Mouse (Mus musculus) hindbrain, embryonic 11.5 days (tissue): ENCODE measurements at regions not wholly inside any gene's neighbourhood (a gene's known extent, or its start where the extent isn't known, plus 50 kb on each side); places are given as distances from the start of the nearest gene placed in this dataset.
A peak's percentile ranks its signal among the peaks of the same experiment; 100 is the strongest.

Experiments
- ATAC-seq: fragments of 200-750 bp; cut with Nextera tagmentation; 2 replicates; pipeline ENCODE4 v1.8.0; 2017; ENCODE audit warnings: mild to moderate bottlenecking, moderate TSS enrichment, moderate library complexity; ENCODE audit not compliant: low FRiP score
- DNase-seq: peaks from one replicate; pipeline ENCODE4 v3.0.0-alpha.2; 2015; ENCODE audit warnings: low spot score
- H3K27ac ChIP-seq: fragments of 300-500 bp; sonication (generic); 2 replicates; pipeline ENCODE4 v1.5.1; 2014; ENCODE audit warnings: mild to moderate bottlenecking, low read depth, low read length
- H3K27me3 ChIP-seq: fragments of 300-500 bp; sonication (generic); 2 replicates; pipeline ENCODE4 v1.6.1; 2014; ENCODE audit warnings: mild to moderate bottlenecking, low read length, moderate library complexity, mixed read lengths; ENCODE audit not compliant: control insufficient read depth, insufficient read depth
- H3K36me3 ChIP-seq: fragments of 300-500 bp; sonication (generic); 2 replicates; pipeline ENCODE4 v1.6.1; 2014; ENCODE audit warnings: mild to moderate bottlenecking, low read length, moderate library complexity, mixed read lengths; ENCODE audit not compliant: control insufficient read depth, insufficient read depth
- H3K4me1 ChIP-seq: fragments of 300-500 bp; sonication (generic); replicated peaks from 2 replicates; pipeline ENCODE4 v1.6.1; 2014; ENCODE audit warnings: low read length, mixed read lengths; ENCODE audit not compliant: control insufficient read depth, insufficient read depth
- H3K4me2 ChIP-seq: fragments of 300-500 bp; sonication (generic); replicated peaks from 2 replicates; pipeline ENCODE4 v1.6.1; 2014; ENCODE audit warnings: mild to moderate bottlenecking, low read depth, low read length
- H3K4me3 ChIP-seq: fragments of 300-500 bp; sonication (generic); 2 replicates; pipeline ENCODE4 v1.5.1; 2014; ENCODE audit warnings: low read depth, low read length
- H3K9ac ChIP-seq: fragments of 300-500 bp; sonication (generic); 2 replicates; pipeline ENCODE4 v1.6.1; 2014; ENCODE audit warnings: low read depth, low read length
- H3K9me3 ChIP-seq: fragments of 300-500 bp; sonication (generic); 2 replicates; pipeline ENCODE4 v1.6.1; 2016; ENCODE audit warnings: low read length; ENCODE audit not compliant: control insufficient read depth
- WGBS: fragments of 180-500 bp; shearing (Covaris S2); extraction: QIAGEN DNeasy Blood & Tissue Kit; methylation state at CpG from one replicate; pipeline ENCODE4 v1.1.7; 2014; 5-methylcytosine and 5-hydroxymethylcytosine counted together

- H3K27ac ChIP-seq, result no peak overlapping the region
- H3K4me2 ChIP-seq, result no peak overlapping the region
- DNase-seq (no peak), ATAC-seq (no peak)
- 16% methylated on average over 3 of the region's 3 CpGs for WGBS
- H3K4me1 ChIP-seq, result no peaks in the 10 kb centered on the region
- no peaks in the 10 kb centered on the region for H3K27me3 ChIP-seq
- H3K9me3 ChIP-seq, result no peaks in the 10 kb centered on the region
- no peaks in the 10 kb centered on the region for H3K36me3 ChIP-seq
- no peak overlapping the region for H3K4me3 ChIP-seq
- H3K9ac ChIP-seq, result no peak overlapping the region
Observed at GRCm38 (mm10) chr10:97093886-97094285, 385.5 kb upstream of the Dcn start.

- 81% methylated on average over 3 of the region's 3 CpGs for WGBS
- no peak for ATAC-seq
Observed at GRCm38 (mm10) chr10:97114501-97114900, 364.9 kb upstream of the Dcn start.

GRCm38 (mm10) chr10:97122693-97123092 is 356.7 kb upstream of the Dcn start:
- no peak overlapping the region for H3K27ac ChIP-seq
- no peak for DNase-seq
- no peak overlapping the region for H3K9ac ChIP-seq
- H3K4me3 ChIP-seq, result no peak overlapping the region
- whole genome bisulfite sequencing, result 79% methylated on average over 1 of the region's 1 CpGs
- no peaks in the 10 kb centered on the region for H3K36me3 ChIP-seq
- H3K9me3 ChIP-seq, result no peaks in the 10 kb centered on the region
- H3K4me1 ChIP-seq, result no peaks in the 10 kb centered on the region
- no peak overlapping the region for H3K4me2 ChIP-seq
- no peaks in the 10 kb centered on the region for H3K27me3 ChIP-seq
- no peak for ATAC-seq

More at GRCm38 (mm10) chr10:97114501-97114900, 364.9 kb upstream of the Dcn start:
- Histone ChIP-seq H3K4me2 (no peak overlapping the region), H3K27ac (no peak overlapping the region), H3K36me3 (no peaks in the 10 kb centered on the region), H3K9ac (no peak overlapping the region), H3K4me1 (no peaks in the 10 kb centered on the region), H3K4me3 (no peak overlapping the region), H3K9me3 (no peaks in the 10 kb centered on the region), H3K27me3 (no peaks in the 10 kb centered on the region)
- no peak for DNase-seq

- Histone ChIP-seq H3K4me3 (no peak overlapping the region), H3K4me2 (no peak overlapping the region), H3K36me3 (no peaks in the 10 kb centered on the region), H3K9me3 (no peaks in the 10 kb centered on the region), H3K27ac (no peak overlapping the region), H3K9ac (no peak overlapping the region), H3K27me3 (no peaks in the 10 kb centered on the region), H3K4me1 (no peaks in the 10 kb centered on the region)
- DNase-seq, result no peak
- no peak for ATAC-seq
- 74% methylated on average over 2 of the region's 2 CpGs for WGBS
Observed at GRCm38 (mm10) chr10:97141561-97141960, 337.8 kb upstream of the Dcn start.

GRCm38 (mm10) chr10:97158561-97159395 is 320.6 kb upstream of the Dcn start:
- no peaks in the 10 kb centered on the region for H3K4me1 ChIP-seq
- no peaks in the 10 kb centered on the region for H3K36me3 ChIP-seq
- no peak overlapping the region for H3K9ac ChIP-seq
- H3K4me2 ChIP-seq, result no peak overlapping the region
- H3K27ac ChIP-seq, result no peak overlapping the region
- DNase-seq (no peak), ATAC-seq (0 out of 2 replicates have a peak, but pooled peaks have one; percentile 18)
- WGBS, result 55% methylated on average over 10 of the region's 11 CpGs
- H3K4me3 ChIP-seq, result no peak overlapping the region
- no peaks in the 10 kb centered on the region for H3K27me3 ChIP-seq
- H3K9me3 ChIP-seq, result no peaks in the 10 kb centered on the region

- H3K36me3 ChIP-seq, result no peaks in the 10 kb centered on the region
- no peak overlapping the region for H3K4me3 ChIP-seq
- DNase-seq (peak; percentile 17), ATAC-seq (peak; percentile 66)
- H3K27me3 ChIP-seq, result no peaks in the 10 kb centered on the region
- no peak overlapping the region for H3K4me2 ChIP-seq
- no peak overlapping the region for H3K27ac ChIP-seq
- no peak overlapping the region for H3K9ac ChIP-seq
- WGBS, result 74% methylated on average over 1 of the region's 1 CpGs
- no peaks in the 10 kb centered on the region for H3K4me1 ChIP-seq
- no peaks in the 10 kb centered on the region for H3K9me3 ChIP-seq
Observed at GRCm38 (mm10) chr10:97159396-97159760, 320.0 kb upstream of the Dcn start.

- Histone ChIP-seq H3K9ac (no peak overlapping the region), H3K27ac (no peak overlapping the region), H3K27me3 (no peaks in the 10 kb centered on the region), H3K4me1 (no peaks in the 10 kb centered on the region), H3K36me3 (no peaks in the 10 kb centered on the region), H3K9me3 (no peaks in the 10 kb centered on the region), H3K4me2 (no peak overlapping the region), H3K4me3 (no peak overlapping the region)
- ATAC-seq (peak; percentile 44; the same call in 1 of the 2 replicates), DNase-seq (peak; percentile 72)
- 55% methylated on average over 10 of the region's 10 CpGs for WGBS
Observed at GRCm38 (mm10) chr10:97159831-97160575, 319.4 kb upstream of the Dcn start.

GRCm38 (mm10) chr10:97160892-97161291 is 318.5 kb upstream of the Dcn start:
- 59% methylated on average over 2 of the region's 2 CpGs for whole genome bisulfite sequencing
- Histone ChIP-seq H3K36me3 (no peaks in the 10 kb centered on the region), H3K9me3 (no peaks in the 10 kb centered on the region), H3K27ac (no peak overlapping the region), H3K4me1 (no peaks in the 10 kb centered on the region), H3K4me2 (no peak overlapping the region), H3K4me3 (no peak overlapping the region), H3K9ac (no peak overlapping the region), H3K27me3 (no peaks in the 10 kb centered on the region)
- no peak for ATAC-seq
- no peak for DNase-seq

- H3K4me1 ChIP-seq, result no peaks in the 10 kb centered on the region
- no peaks in the 10 kb centered on the region for H3K27me3 ChIP-seq
- H3K9ac ChIP-seq, result no peak overlapping the region
- peak; percentile 27 for DNase-seq
- H3K27ac ChIP-seq, result no peak overlapping the region
- H3K36me3 ChIP-seq, result no peaks in the 10 kb centered on the region
- H3K4me3 ChIP-seq, result no peak overlapping the region
- H3K4me2 ChIP-seq, result no peak overlapping the region
- no peaks in the 10 kb centered on the region for H3K9me3 ChIP-seq
- no peak for ATAC-seq
- 33% methylated on average over 3 of the region's 3 CpGs for WGBS
Observed at GRCm38 (mm10) chr10:97178468-97178867, 300.9 kb upstream of the Dcn start.
